Mouse (Mus musculus): ENCODE data around the gene Phf24.

DNA sequence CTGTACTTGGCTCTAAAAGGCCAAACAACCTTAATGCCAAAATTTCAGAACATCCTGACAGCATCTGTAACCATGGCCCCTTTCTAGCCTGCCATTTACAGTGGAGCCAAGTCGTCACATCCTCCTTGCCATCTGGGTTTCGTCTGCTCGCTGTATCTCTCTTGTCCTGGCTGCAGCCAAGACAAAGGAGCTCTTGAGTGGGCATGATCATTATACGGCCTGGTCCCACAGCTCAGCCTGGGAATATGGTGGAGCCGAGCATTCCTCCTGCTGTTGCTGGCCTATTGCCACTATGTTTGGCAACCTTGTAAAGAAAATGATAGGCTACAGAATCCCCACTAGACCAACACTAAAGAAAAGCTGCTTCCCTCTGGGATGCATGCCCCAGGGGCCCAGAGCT is 26.9 kb downstream of the Phf24 start:
- no peak for TF ChIP-seq POLR2A (IDR thresholded peaks at IDR 0.05; ENCODE audit: insufficient read length, low read depth)
- TF ChIP-seq USF1 (IDR thresholded peaks at IDR 0.05; ENCODE audit: low read depth) = no peak

All from myocyte (in vitro differentiated cells).